Mouse (Mus musculus) intestine, embryonic 16.5 days (tissue): ENCODE results near the gene Sptb. TPM values are rescaled to one million over a fixed set of nuclear protein-coding genes. Genes with fewer than 3 reads are reported as not detected.

Experiments used
- ATAC-seq: fragments of 200-750 bp; cut with Nextera tagmentation; 2 replicates; pipeline ENCODE4 v1.8.0; 2017; ENCODE audit warnings: moderate TSS enrichment, moderate library complexity
- H3K27ac ChIP-seq: fragments of 300-500 bp; sonication (generic); 2 replicates; pipeline ENCODE4 v1.5.1; 2014; ENCODE audit warnings: mild to moderate bottlenecking, low read length
- H3K27me3 ChIP-seq: fragments of 300-500 bp; sonication (generic); replicated peaks from 2 replicates; pipeline ENCODE4 v1.6.1; 2014; ENCODE audit warnings: low read length, control low read depth, mixed read lengths; ENCODE audit not compliant: control insufficient read depth, insufficient read depth
- H3K36me3 ChIP-seq: fragments of 300-500 bp; sonication (generic); 2 replicates; pipeline ENCODE4 v1.6.1; 2014; ENCODE audit warnings: low read length, control low read depth; ENCODE audit not compliant: control insufficient read depth, insufficient read depth
- H3K4me1 ChIP-seq: fragments of 300-500 bp; sonication (generic); 2 replicates; pipeline ENCODE4 v1.6.1; 2014; ENCODE audit warnings: low read length, control low read depth, mixed read lengths; ENCODE audit not compliant: control insufficient read depth, insufficient read depth
- H3K4me2 ChIP-seq: fragments of 300-500 bp; sonication (generic); 2 replicates; pipeline ENCODE4 v1.6.1; 2014; ENCODE audit warnings: low read depth, low read length, control low read depth
- H3K4me3 ChIP-seq: fragments of 300-500 bp; sonication (generic); 2 replicates; pipeline ENCODE4 v1.5.1; 2014; ENCODE audit warnings: mild to moderate bottlenecking, low read length
- H3K9ac ChIP-seq: fragments of 300-500 bp; sonication (generic); 2 replicates; pipeline ENCODE4 v1.6.1; 2014; ENCODE audit warnings: low read depth, low read length
- H3K9me3 ChIP-seq: fragments of 300-500 bp; sonication (generic); 2 replicates; pipeline ENCODE4 v1.6.1; 2016; ENCODE audit warnings: low read length, control low read depth; ENCODE audit not compliant: control insufficient read depth
- whole genome bisulfite sequencing: fragments of 180-500 bp; shearing (Covaris S2); extraction: QIAGEN DNeasy Blood & Tissue Kit; methylation state at CpG from one replicate; pipeline ENCODE4 v1.1.7; 2014; 5-methylcytosine and 5-hydroxymethylcytosine counted together
- polyA plus RNA-seq: library from polyadenylated mRNA; unstranded; fragments of >200 nt; fragmentation: Nextera tagmentation; extraction: Ambion mirVana; gene quantifications from 2 replicates; pipeline ENCODE4 v1.2.1, GENCODE M21; 2015

Gene Sptb
- polyA plus RNA-seq, 1 experiment from 2014 or later: 1.2 TPM

GRCm38 (mm10) chr12:76677068-76677467, 33.3 kb downstream of the Sptb start:
- Histone ChIP-seq H3K4me2 (no peak overlapping the region), H3K9me3 (no peaks in the 10 kb centered on the region), H3K4me3 (no peak overlapping the region), H3K36me3 (no peaks in the 10 kb centered on the region), H3K27ac (no peak overlapping the region), H3K4me1 (peaks cover 3% of the 10 kb centered on the region; the same call in 1 of the 2 replicates), H3K9ac (no peak overlapping the region), H3K27me3 (no peaks in the 10 kb centered on the region; the same call in 1 of the 2 replicates)
- WGBS: 51% methylated on average over 7 of the region's 7 CpGs
- no peak for ATAC-seq

GRCm38 (mm10) chr12:76676477-76676876, 33.9 kb downstream of the Sptb start:
- H3K27ac ChIP-seq: no peak overlapping the region
- WGBS: 62% methylated on average over 22 of the region's 22 CpGs
- peak overlapping the region; percentile 46 for H3K4me2 ChIP-seq
- ATAC-seq: peak; percentile 50
- H3K9ac ChIP-seq: peak overlapping the region; percentile 48
- peaks cover 3% of the 10 kb centered on the region; the same call in 1 of the 2 replicates for H3K4me1 ChIP-seq
- no peaks in the 10 kb centered on the region for H3K9me3 ChIP-seq
- no peaks in the 10 kb centered on the region; the same call in 1 of the 2 replicates for H3K27me3 ChIP-seq
- H3K36me3 ChIP-seq: no peaks in the 10 kb centered on the region
- peak overlapping the region; percentile 16; the same call in 1 of the 2 replicates for H3K4me3 ChIP-seq

DNA sequence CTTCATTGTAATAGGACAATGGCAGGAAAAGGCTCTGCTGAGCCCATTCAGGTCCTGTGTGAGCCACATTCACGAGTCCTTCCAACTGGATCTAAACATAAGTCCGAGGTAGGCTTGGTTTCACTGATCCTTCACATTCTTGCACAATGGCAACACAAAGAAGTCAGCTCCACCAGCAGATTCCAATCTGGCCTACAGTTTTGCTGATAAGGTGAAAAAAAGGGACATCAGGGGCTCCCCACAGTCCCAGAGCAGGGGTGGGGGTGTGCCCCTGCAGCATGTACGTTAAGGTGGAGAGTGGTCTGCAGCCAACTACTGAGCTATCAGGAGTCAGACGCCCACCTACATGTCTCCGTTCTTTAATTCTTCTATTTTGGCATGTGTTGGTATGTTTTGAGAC, 35.0 kb downstream of the Sptb start:
- 78% methylated on average over 5 of the region's 5 CpGs for WGBS
- no peak overlapping the region for H3K9ac ChIP-seq
- peaks cover 3% of the 10 kb centered on the region; the same call in 1 of the 2 replicates for H3K4me1 ChIP-seq
- H3K36me3 ChIP-seq: no peaks in the 10 kb centered on the region
- no peaks in the 10 kb centered on the region for H3K9me3 ChIP-seq
- no peaks in the 10 kb centered on the region; the same call in 1 of the 2 replicates for H3K27me3 ChIP-seq
- no peak for ATAC-seq
- no peak overlapping the region for H3K27ac ChIP-seq
- H3K4me2 ChIP-seq: no peak overlapping the region
- no peak overlapping the region for H3K4me3 ChIP-seq

DNA sequence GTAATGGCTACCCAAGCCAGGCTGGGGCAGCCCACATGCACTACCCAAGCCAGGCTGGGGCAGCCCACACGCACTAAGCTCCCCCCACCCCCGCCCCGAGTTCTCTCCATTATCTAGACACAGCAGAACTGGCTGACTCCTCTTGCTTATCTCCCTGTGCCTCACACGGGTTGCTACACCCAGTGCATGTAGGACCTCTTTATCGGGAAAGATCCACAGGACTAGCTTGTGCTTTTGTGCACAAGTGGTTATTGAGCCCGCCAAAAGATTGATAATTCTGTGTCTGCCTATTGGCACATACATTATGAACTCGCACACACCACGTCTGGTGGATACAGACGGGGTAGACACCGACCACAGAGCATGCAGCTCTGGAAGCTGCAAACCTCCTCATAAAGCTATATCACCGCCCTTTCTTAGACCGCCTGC, 36.5 kb downstream of the Sptb start:
- Histone ChIP-seq H3K27me3 (no peaks in the 10 kb centered on the region; the same call in 1 of the 2 replicates), H3K27ac (no peak overlapping the region), H3K4me1 (peaks cover 3% of the 10 kb centered on the region; the same call in 1 of the 2 replicates), H3K9ac (no peak overlapping the region), H3K4me2 (no peak overlapping the region), H3K36me3 (no peaks in the 10 kb centered on the region), H3K9me3 (no peaks in the 10 kb centered on the region), H3K4me3 (no peak overlapping the region)
- ATAC-seq: peak; percentile 84
- 69% methylated on average over 12 of the region's 12 CpGs for WGBS

- no peaks in the 10 kb centered on the region for H3K36me3 ChIP-seq
- no peak for ATAC-seq
- no peaks in the 10 kb centered on the region for H3K9me3 ChIP-seq
- H3K4me3 ChIP-seq: no peak overlapping the region
- H3K4me2 ChIP-seq: no peak overlapping the region
- H3K27ac ChIP-seq: no peak overlapping the region
- WGBS: 78% methylated on average over 8 of the region's 8 CpGs
- H3K27me3 ChIP-seq: no peaks in the 10 kb centered on the region; the same call in 1 of the 2 replicates
- no peak overlapping the region for H3K9ac ChIP-seq
- peaks cover 3% of the 10 kb centered on the region; the same call in 1 of the 2 replicates for H3K4me1 ChIP-seq
These were observed 38.3 kb downstream of the Sptb start for GRCm38 (mm10) chr12:76672008-76672407.

DNA sequence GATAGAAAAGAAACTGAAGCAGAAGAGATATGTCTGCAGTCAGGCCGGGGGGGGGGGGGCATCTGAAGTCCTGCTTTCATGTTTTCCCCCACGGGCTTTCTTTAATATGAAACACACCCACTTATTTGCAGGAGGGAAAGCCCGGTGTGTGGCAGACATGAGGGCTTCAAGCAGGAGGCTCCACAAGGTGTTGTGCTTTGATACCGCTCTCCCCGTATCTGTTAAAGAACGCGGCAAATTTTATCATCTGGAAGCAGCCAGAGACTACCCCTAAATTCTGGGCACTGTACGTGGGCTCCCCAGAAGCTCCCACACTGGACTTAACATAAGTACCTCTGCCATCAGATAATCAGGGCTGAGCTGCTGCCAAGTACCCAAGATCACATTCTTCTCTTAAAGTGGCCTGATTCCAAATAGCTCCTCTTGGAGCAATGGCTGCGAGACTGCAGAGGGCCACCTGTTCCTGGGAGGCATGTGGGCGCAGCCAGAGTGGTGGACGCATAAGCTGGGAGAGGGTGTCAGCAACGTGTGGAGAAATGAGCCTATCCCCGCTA, 39.7 kb downstream of the Sptb start:
- no peaks in the 10 kb centered on the region; the same call in 1 of the 2 replicates for H3K27me3 ChIP-seq
- WGBS: 69% methylated on average over 13 of the region's 13 CpGs
- no peak overlapping the region for H3K4me3 ChIP-seq
- no peaks in the 10 kb centered on the region for H3K9me3 ChIP-seq
- H3K4me2 ChIP-seq: no peak overlapping the region
- no peaks in the 10 kb centered on the region for H3K36me3 ChIP-seq
- ATAC-seq: peak; percentile 77
- H3K4me1 ChIP-seq: peaks cover 3% of the 10 kb centered on the region; the same call in 1 of the 2 replicates
- H3K27ac ChIP-seq: no peak overlapping the region
- H3K9ac ChIP-seq: no peak overlapping the region

GRCm38 (mm10) chr12:76669956-76670530, 40.3 kb downstream of the Sptb start:
- no peaks in the 10 kb centered on the region for H3K9me3 ChIP-seq
- no peak overlapping the region for H3K4me2 ChIP-seq
- H3K36me3 ChIP-seq: no peaks in the 10 kb centered on the region
- H3K4me1 ChIP-seq: peaks cover 3% of the 10 kb centered on the region; the same call in 1 of the 2 replicates
- no peak overlapping the region for H3K27ac ChIP-seq
- WGBS: 41% methylated on average over 5 of the region's 5 CpGs
- no peak overlapping the region for H3K4me3 ChIP-seq
- no peak for ATAC-seq
- H3K27me3 ChIP-seq: no peaks in the 10 kb centered on the region; the same call in 1 of the 2 replicates
- H3K9ac ChIP-seq: no peak overlapping the region

GRCm38 (mm10) chr12:76668654-76669419, 41.5 kb downstream of the Sptb start:
- Histone ChIP-seq H3K4me2 (no peak overlapping the region), H3K9me3 (no peaks in the 10 kb centered on the region), H3K27ac (no peak overlapping the region), H3K36me3 (no peaks in the 10 kb centered on the region), H3K4me1 (peaks cover 5% of the 10 kb centered on the region), H3K27me3 (no peaks in the 10 kb centered on the region; the same call in none of the 2 replicates), H3K9ac (no peak overlapping the region), H3K4me3 (no peak overlapping the region)
- 75% methylated on average over 7 of the region's 7 CpGs for WGBS
- no peak for ATAC-seq

- Histone ChIP-seq H3K27me3 (no peaks in the 10 kb centered on the region), H3K4me1 (no peaks in the 10 kb centered on the region), H3K9me3 (no peaks in the 10 kb centered on the region), H3K4me3 (no peak overlapping the region), H3K9ac (no peak overlapping the region), H3K36me3 (no peaks in the 10 kb centered on the region), H3K27ac (no peak overlapping the region), H3K4me2 (no peak overlapping the region)
- ATAC-seq: no peak
- WGBS: 64% methylated on average over 6 of the region's 6 CpGs
These were observed 58.5 kb downstream of the Sptb start for GRCm38 (mm10) chr12:76651788-76652345.
